Mouse (Mus musculus): ENCODE data around the gene Gpc2. TPM values are rescaled to one million over a fixed set of nuclear protein-coding genes. Genes with fewer than 3 reads are reported as not detected.

Gpc2 gene
- polyA plus RNA-seq, 1 experiment from 2014 or later: 0.74 TPM

DNA sequence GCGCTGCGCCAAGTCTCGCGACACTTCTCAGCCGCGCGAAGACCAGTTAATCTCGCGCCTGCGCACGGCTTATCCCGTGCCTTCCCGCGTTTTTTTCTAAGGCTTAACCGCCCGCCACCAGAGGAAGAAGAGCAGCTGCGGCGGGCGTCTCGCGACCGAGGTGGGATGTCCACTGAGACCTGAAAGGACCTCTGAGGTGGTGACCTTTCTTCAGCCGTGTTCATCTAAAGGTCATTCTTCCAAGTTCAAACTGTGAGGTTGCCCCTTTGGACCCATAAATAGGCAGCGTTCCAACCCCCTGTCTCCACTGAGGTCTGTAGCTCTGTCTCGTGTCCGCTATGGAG is 592 bp upstream of the Gpc2 start:
- Histone ChIP-seq H3K27ac (ENCODE audit: low read length) (no peak overlapping the region), H3K9me3 (replicated peaks; ENCODE audit: control insufficient read depth, low read length) (peaks cover 3% of the 10 kb centered on the region; the same call in 1 of the 2 replicates), H3K27me3 (ENCODE audit: control insufficient read depth, insufficient read depth, low read depth, low read length) (peaks cover 8% of the 10 kb centered on the region), H3K4me2 (ENCODE audit: low read depth, low read length) (peak overlapping the region; percentile 72), H3K9ac (ENCODE audit: low read depth, low read length) (no peak overlapping the region), H3K4me3 (ENCODE audit: low read depth, low read length) (peak overlapping the region; percentile 57), H3K36me3 (ENCODE audit: control insufficient read depth, insufficient read depth) (no peaks in the 10 kb centered on the region), H3K4me1 (ENCODE audit: control insufficient read depth, low read depth, low read length) (peaks cover 9% of the 10 kb centered on the region)
- 20% methylated on average over 26 of the region's 26 CpGs for WGBS (ENCODE audit: insufficient replicate concordance)
- ATAC-seq (ENCODE audit: low read depth): no peak

DNA sequence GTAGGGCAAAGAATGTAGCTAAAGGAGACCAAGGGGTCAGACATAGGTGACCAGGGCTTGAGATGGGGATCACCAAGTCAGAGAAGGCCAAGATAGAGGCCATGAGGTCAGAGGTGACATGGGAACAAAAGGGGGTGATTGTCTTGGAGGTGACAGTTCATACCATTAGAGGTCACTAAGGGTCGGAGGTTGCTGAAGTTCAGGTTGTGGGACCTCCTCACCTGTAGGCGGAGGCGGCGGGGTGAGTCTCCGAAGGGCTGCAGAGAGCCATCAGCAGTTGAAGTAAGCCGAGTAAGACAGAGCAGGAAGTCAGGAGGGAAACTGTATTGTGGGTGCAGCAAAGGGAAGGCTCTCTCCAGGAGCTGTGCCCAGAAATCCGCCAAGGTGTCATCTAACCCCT is 1.8 kb downstream of the Gpc2 start:
- Histone ChIP-seq H3K4me2 (ENCODE audit: low read depth, low read length) (no peak overlapping the region), H3K4me1 (ENCODE audit: control insufficient read depth, low read depth, low read length) (peaks cover 9% of the 10 kb centered on the region), H3K9me3 (replicated peaks; ENCODE audit: control insufficient read depth, low read length) (peaks cover 3% of the 10 kb centered on the region; the same call in 1 of the 2 replicates), H3K9ac (ENCODE audit: low read depth, low read length) (no peak overlapping the region), H3K4me3 (ENCODE audit: low read depth, low read length) (no peak overlapping the region), H3K36me3 (ENCODE audit: control insufficient read depth, insufficient read depth) (no peaks in the 10 kb centered on the region), H3K27ac (ENCODE audit: low read length) (no peak overlapping the region), H3K27me3 (ENCODE audit: control insufficient read depth, insufficient read depth, low read depth, low read length) (peaks cover 11% of the 10 kb centered on the region)
- WGBS (ENCODE audit: insufficient replicate concordance): 77% methylated on average over 7 of the region's 7 CpGs
- ATAC-seq (ENCODE audit: low read depth): no peak

DNA sequence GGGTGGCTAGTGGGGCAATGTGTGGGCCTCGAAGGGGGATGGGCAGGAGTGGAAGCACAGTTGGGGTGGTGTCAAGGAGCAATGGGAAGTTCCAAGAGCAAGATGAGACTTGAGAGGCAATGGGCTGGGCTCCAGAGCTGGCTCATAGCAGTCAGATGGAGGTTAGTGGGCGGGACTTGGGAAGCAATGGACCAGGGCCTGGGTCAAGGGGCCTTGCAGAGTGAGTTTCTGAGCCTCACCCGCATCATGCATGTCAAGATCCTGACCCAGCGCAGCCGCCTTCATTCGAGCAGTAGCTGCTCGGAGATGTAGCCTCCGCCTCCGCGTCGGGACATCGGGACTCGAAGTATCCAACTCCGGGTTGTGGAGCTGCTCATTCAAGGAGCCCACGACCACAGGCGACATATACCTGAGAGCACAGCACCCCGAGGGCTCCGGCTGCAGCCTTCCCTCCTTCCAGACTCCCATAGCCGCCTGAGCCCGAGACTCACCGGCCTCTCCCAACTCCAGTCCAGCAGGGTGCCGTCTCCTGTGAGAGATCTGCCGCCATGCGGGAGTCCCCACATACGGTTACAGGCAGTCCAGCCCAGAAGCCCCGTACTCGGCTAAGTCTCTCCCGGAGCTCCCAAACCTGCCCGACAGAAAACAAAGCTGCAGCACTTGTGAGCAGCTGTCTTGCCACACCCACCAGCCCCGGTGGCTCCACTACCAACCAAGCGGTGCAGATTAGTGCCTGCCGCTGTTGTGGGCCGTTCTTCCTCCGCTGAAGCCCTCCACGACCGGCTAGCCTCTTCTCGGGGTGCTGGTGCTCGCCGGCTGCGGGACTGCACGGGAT is 4.4 kb downstream of the Gpc2 start:
- ATAC-seq (ENCODE audit: low read depth): no peak
- no peak overlapping the region for H3K9ac ChIP-seq (ENCODE audit: low read depth, low read length)
- H3K36me3 ChIP-seq (ENCODE audit: control insufficient read depth, insufficient read depth): no peaks in the 10 kb centered on the region
- no peak overlapping the region for H3K4me3 ChIP-seq (ENCODE audit: low read depth, low read length)
- peaks cover 1% of the 10 kb centered on the region; the same call in 1 of the 2 replicates for H3K9me3 ChIP-seq (replicated peaks; ENCODE audit: control insufficient read depth, low read length)
- no peak overlapping the region for H3K4me2 ChIP-seq (ENCODE audit: low read depth, low read length)
- no peak overlapping the region for H3K27ac ChIP-seq (ENCODE audit: low read length)
- peaks cover 9% of the 10 kb centered on the region for H3K4me1 ChIP-seq (ENCODE audit: control insufficient read depth, low read depth, low read length)
- H3K27me3 ChIP-seq (ENCODE audit: control insufficient read depth, insufficient read depth, low read depth, low read length): peaks cover 34% of the 10 kb centered on the region
- whole genome bisulfite sequencing (ENCODE audit: insufficient replicate concordance): 63% methylated on average over 41 of the region's 41 CpGs

DNA sequence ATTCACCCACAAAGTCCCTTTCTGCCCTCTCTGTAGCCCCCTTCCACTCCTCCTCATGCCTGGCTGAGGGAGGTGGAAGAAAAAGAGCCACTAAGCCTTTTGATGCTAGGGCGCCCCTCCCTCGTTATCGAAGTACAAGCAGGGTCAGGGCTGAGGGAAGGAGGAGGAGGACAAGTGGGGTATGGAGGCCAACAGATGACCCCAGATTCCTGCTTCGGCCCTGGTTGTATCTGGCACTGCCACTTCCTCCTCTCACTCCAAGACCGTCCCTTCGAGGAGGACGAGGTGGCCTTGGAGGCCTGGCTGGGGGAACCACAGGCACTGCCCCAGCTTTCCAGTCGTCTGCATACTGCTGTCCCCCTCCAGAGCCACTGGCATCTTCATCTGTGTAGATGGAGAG is 5.6 kb downstream of the Gpc2 start:
- no peak for ATAC-seq (ENCODE audit: low read depth)
- H3K4me1 ChIP-seq (ENCODE audit: control insufficient read depth, low read depth, low read length): no peaks in the 10 kb centered on the region; the same call in 1 of the 2 replicates
- 55% methylated on average over 8 of the region's 8 CpGs for WGBS (ENCODE audit: insufficient replicate concordance)
- no peak overlapping the region for H3K4me3 ChIP-seq (ENCODE audit: low read depth, low read length)
- H3K4me2 ChIP-seq (ENCODE audit: low read depth, low read length): no peak overlapping the region
- peaks cover 31% of the 10 kb centered on the region for H3K27me3 ChIP-seq (ENCODE audit: control insufficient read depth, insufficient read depth, low read depth, low read length)
- H3K9ac ChIP-seq (ENCODE audit: low read depth, low read length): no peak overlapping the region
- no peak overlapping the region for H3K27ac ChIP-seq (ENCODE audit: low read length)
- no peaks in the 10 kb centered on the region for H3K9me3 ChIP-seq (replicated peaks; ENCODE audit: control insufficient read depth, low read length)
- H3K36me3 ChIP-seq (ENCODE audit: control insufficient read depth, insufficient read depth): no peaks in the 10 kb centered on the region

DNA sequence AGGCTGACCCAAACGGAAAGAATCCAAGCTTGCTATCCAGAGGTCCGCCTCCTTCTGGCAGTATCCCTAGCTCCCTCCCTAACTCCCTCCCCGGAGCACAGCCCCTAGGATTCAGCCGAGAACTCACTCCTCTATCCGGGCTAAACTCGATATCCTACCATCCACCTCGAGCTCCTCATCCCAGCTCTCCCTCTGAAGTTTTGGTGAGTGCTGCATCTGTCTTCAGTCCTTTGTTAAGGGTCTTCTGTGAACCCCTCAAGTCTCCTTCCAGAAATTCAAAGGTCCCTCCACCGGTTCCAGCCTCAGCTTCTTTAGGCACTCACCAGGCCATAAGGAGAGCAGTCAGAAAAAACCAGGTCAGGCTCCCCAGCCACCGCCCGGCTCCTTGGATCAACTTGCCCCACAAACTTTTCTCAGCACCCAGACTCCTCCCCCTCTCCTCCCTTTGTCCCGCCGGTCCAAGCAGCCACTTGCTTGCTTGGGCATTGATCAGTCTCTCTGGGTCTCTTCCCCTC is 7.3 kb downstream of the Gpc2 start, which contains the start of gene Gal3st4:
Gene Gal3st4 (minus strand): TSS at position 432 of the 515 bp plus-strand sequence.
- H3K27ac ChIP-seq (ENCODE audit: low read length): no peak within 1 kb of the TSS
- WGBS (ENCODE audit: insufficient replicate concordance): 21% methylated on average over 12 of the region's 12 CpGs
- no peak within 1 kb of the TSS for H3K9ac ChIP-seq (ENCODE audit: low read depth, low read length)
- peaks cover 26% of the 10 kb centered on the region for H3K27me3 ChIP-seq (ENCODE audit: control insufficient read depth, insufficient read depth, low read depth, low read length)
- H3K4me3 ChIP-seq (ENCODE audit: low read depth, low read length): no peak within 1 kb of the TSS
- no peak within 1 kb of the TSS for H3K4me2 ChIP-seq (ENCODE audit: low read depth, low read length)
- no peak for ATAC-seq (ENCODE audit: low read depth)
- H3K9me3 ChIP-seq (replicated peaks; ENCODE audit: control insufficient read depth, low read length): no peaks in the 10 kb centered on the region
- no peaks in the 10 kb centered on the region for H3K36me3 ChIP-seq (ENCODE audit: control insufficient read depth, insufficient read depth)
- H3K4me1 ChIP-seq (ENCODE audit: control insufficient read depth, low read depth, low read length): no peaks in the 10 kb centered on the region

DNA sequence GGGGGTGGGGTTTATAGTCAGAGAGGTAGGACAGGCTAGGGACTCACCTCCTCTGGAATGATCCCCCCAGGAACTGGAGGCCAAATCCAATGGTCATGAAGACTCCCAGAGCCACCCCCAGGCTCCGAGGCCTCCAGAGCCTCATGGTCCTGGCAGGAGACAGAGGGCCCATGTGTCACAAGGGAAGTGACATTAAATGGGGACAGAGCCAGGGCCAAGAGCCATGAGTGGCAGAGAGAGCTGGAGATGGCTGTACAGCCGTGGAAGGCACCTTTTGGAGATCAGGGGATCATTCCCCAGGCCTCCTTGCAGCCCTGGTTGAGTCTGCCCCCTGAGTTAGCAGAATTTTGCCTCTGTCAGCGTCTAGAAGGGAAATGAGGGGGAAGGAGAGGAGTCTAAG is 8.6 kb downstream of the Gpc2 start:
- 44% methylated on average over 3 of the region's 3 CpGs for WGBS (ENCODE audit: insufficient replicate concordance)
- Histone ChIP-seq H3K36me3 (ENCODE audit: control insufficient read depth, insufficient read depth) (no peaks in the 10 kb centered on the region), H3K27ac (ENCODE audit: low read length) (no peak overlapping the region), H3K4me1 (ENCODE audit: control insufficient read depth, low read depth, low read length) (no peaks in the 10 kb centered on the region), H3K9ac (ENCODE audit: low read depth, low read length) (no peak overlapping the region), H3K27me3 (ENCODE audit: control insufficient read depth, insufficient read depth, low read depth, low read length) (peaks cover 26% of the 10 kb centered on the region), H3K4me2 (ENCODE audit: low read depth, low read length) (no peak overlapping the region), H3K4me3 (ENCODE audit: low read depth, low read length) (no peak overlapping the region), H3K9me3 (replicated peaks; ENCODE audit: control insufficient read depth, low read length) (no peaks in the 10 kb centered on the region)
- no peak for ATAC-seq (ENCODE audit: low read depth)

DNA sequence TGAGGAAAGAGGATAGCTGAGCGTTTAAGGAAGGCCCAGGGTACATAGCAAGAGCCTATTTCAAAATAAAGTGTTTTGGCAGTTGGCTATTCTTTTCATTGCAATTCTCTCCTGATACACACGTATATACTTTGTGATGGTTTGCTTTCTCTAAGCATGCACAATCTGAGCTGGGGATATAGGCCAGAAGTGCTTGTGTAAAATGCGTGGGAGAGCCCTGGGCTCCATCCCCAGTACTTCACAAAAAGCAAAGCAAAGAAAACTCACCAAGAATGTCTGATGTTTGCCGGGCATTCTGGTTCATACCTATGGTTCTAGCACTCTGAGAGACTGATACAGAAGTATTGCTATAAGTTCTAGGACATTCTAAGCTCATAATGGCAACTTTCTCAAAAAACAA is 10.8 kb downstream of the Gpc2 start:
- WGBS (ENCODE audit: insufficient replicate concordance): 57% methylated on average over 4 of the region's 4 CpGs
- Histone ChIP-seq H3K4me2 (ENCODE audit: low read depth, low read length) (no peak overlapping the region), H3K9ac (ENCODE audit: low read depth, low read length) (no peak overlapping the region), H3K36me3 (ENCODE audit: control insufficient read depth, insufficient read depth) (no peaks in the 10 kb centered on the region), H3K4me3 (ENCODE audit: low read depth, low read length) (no peak overlapping the region), H3K27me3 (ENCODE audit: control insufficient read depth, insufficient read depth, low read depth, low read length) (peaks cover 23% of the 10 kb centered on the region), H3K9me3 (replicated peaks; ENCODE audit: control insufficient read depth, low read length) (no peaks in the 10 kb centered on the region), H3K4me1 (ENCODE audit: control insufficient read depth, low read depth, low read length) (no peaks in the 10 kb centered on the region; the same call in 1 of the 2 replicates), H3K27ac (ENCODE audit: low read length) (no peak overlapping the region)
- ATAC-seq (ENCODE audit: low read depth): no peak

DNA sequence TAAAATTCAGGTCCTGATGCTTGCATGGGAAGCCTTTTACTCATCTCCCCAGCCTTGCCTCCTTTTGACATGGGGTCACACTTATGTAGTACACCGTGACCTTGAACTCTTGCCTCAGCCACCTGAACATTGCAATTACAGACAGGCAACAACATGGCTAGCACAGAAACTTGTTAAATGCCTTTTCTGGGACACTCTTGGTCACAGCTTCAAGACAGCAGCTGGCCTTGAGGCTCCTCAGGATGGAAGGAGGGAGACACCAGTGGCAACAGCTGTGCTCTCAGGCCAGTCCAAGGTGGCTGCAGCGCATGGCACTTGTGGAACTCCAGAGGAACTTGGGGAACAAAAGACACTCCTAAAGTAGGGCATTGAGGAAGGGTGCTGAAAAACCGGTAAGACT is 12.7 kb downstream of the Gpc2 start:
- Histone ChIP-seq H3K4me3 (ENCODE audit: low read depth, low read length) (no peak overlapping the region), H3K36me3 (ENCODE audit: control insufficient read depth, insufficient read depth) (no peaks in the 10 kb centered on the region), H3K9me3 (replicated peaks; ENCODE audit: control insufficient read depth, low read length) (no peaks in the 10 kb centered on the region), H3K27ac (ENCODE audit: low read length) (no peak overlapping the region), H3K27me3 (ENCODE audit: control insufficient read depth, insufficient read depth, low read depth, low read length) (peaks cover 14% of the 10 kb centered on the region), H3K4me1 (ENCODE audit: control insufficient read depth, low read depth, low read length) (peaks cover 12% of the 10 kb centered on the region), H3K9ac (ENCODE audit: low read depth, low read length) (no peak overlapping the region), H3K4me2 (ENCODE audit: low read depth, low read length) (no peak overlapping the region)
- WGBS (ENCODE audit: insufficient replicate concordance): 72% methylated on average over 3 of the region's 3 CpGs
- no peak for ATAC-seq (ENCODE audit: low read depth)

DNA sequence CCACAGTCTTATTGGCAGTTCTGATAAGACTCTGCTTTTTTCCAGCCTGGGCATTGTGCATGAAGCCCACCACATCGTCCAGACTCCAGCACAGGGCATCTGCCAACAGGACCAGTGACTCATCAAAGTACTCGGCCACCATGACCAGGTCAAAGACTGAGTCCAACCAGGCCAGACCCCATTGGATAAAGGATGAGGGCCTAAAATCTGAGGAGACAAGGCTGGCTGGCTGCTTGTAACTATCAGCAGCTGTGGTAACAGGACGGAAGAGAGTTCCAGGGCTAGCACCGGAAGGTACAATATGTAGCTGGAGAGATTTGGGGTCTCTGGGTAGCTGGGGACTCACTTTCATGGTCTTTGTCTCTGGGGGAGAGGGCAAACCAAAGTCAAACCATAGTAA is 14.1 kb downstream of the Gpc2 start:
- Histone ChIP-seq H3K9me3 (replicated peaks; ENCODE audit: control insufficient read depth, low read length) (no peaks in the 10 kb centered on the region), H3K4me2 (ENCODE audit: low read depth, low read length) (no peak overlapping the region), H3K4me3 (ENCODE audit: low read depth, low read length) (no peak overlapping the region), H3K9ac (ENCODE audit: low read depth, low read length) (no peak overlapping the region), H3K4me1 (ENCODE audit: control insufficient read depth, low read depth, low read length) (peaks cover 25% of the 10 kb centered on the region), H3K27ac (ENCODE audit: low read length) (no peak overlapping the region), H3K27me3 (ENCODE audit: control insufficient read depth, insufficient read depth, low read depth, low read length) (peaks cover 2% of the 10 kb centered on the region; the same call in 1 of the 2 replicates), H3K36me3 (ENCODE audit: control insufficient read depth, insufficient read depth) (peaks cover 3% of the 10 kb centered on the region)
- ATAC-seq (ENCODE audit: low read depth): no peak
- WGBS (ENCODE audit: insufficient replicate concordance): 78% methylated on average over 4 of the region's 4 CpGs
